Comparison of ENCODE assay signal across 12 mouse cellular contexts in the genomic region with DNA sequence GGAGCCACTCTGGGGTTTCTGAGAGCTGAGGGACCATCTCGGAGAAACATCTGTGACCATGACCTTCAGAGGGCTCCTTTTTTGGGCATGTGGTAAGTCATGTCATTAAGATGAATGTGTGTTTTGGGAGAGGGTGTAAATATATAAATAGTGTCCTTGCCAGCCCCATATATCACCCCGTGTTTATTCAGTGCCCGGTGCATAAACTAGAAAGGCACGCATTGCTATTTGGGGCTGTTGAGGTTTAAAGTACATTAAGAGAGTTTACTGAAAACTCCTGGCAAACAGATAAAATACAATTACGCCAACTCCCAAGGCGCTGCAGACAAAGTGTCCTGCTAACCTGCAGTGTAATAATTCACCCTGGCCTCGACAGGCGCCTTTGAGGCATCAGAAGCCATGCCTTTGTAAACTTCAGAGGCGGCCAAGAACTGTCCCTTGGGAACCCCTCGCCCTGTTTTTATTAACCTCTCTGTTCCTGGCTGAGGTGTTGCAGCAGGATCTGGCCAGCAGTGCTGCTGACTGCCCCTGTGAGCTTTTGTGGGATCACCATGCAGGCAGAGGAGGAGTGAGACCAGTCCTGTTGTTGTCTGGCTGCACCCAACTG.
DNase-seq lines count a peak whose midpoint lies in the region; ATAC-seq lines count a peak whose summit lies in the region.
"Had no signal": no experiment of that assay in that cellular context is flagged by ENCODE, and none has a peak within 500 bp of the region (broad histone marks: within the 10 kb centered on the region; RNA-seq: fewer than 3 reads in every experiment).

No protein-coding gene starts in this region.

- H3K9me3 ChIP-seq in midbrain, embryonic 11.5 days (ENCODE audit: control insufficient read depth, low read length), result no peaks in the 10 kb centered on the region
- H3K9me3 ChIP-seq in midbrain, embryonic 13.5 days, result no peaks in the 10 kb centered on the region
- no peaks in the 10 kb centered on the region for H3K9me3 ChIP-seq in stomach, embryonic 15.5 days
- H3K9me3 ChIP-seq: embryonic facial prominence, embryonic 15.5 days; liver, embryonic 13.5 days had no signal

- H3K4me1 ChIP-seq in midbrain, embryonic 11.5 days (ENCODE audit: control insufficient read depth, insufficient read depth, low read length), result no peaks in the 10 kb centered on the region
- H3K4me1 ChIP-seq in midbrain, embryonic 13.5 days (replicated peaks), result no peaks in the 10 kb centered on the region
- H3K4me1 ChIP-seq in stomach, embryonic 15.5 days, result peaks cover 5% of the 10 kb centered on the region; the same call in 1 of the 2 replicates
- H3K4me1 ChIP-seq: embryonic facial prominence, embryonic 15.5 days; liver, embryonic 13.5 days had no signal

- H3K9ac ChIP-seq in midbrain, embryonic 11.5 days (ENCODE audit: low read length), result no peak overlapping the region
- H3K9ac ChIP-seq in midbrain, embryonic 13.5 days (replicated peaks), result no peak overlapping the region
- H3K9ac ChIP-seq in stomach, embryonic 15.5 days, result no peak overlapping the region
- H3K9ac ChIP-seq: embryonic facial prominence, embryonic 15.5 days; liver, embryonic 13.5 days had no signal

- no peak overlapping the region for H3K27ac ChIP-seq in midbrain, embryonic 11.5 days (ENCODE audit: low read depth, low read length)
- no peak overlapping the region for H3K27ac ChIP-seq in midbrain, embryonic 13.5 days
- peak overlapping the region; percentile 51; the same call in 1 of the 2 replicates for H3K27ac ChIP-seq in stomach, embryonic 15.5 days
- H3K27ac ChIP-seq: embryonic facial prominence, embryonic 15.5 days; liver, embryonic 13.5 days had no signal

- no peak overlapping the region for H3K4me3 ChIP-seq in midbrain, embryonic 11.5 days (ENCODE audit: low read depth, low read length)
- no peak overlapping the region for H3K4me3 ChIP-seq in midbrain, embryonic 13.5 days (replicated peaks)
- H3K4me3 ChIP-seq in stomach, embryonic 15.5 days (replicated peaks), result no peak overlapping the region
- H3K4me3 ChIP-seq: embryonic facial prominence, embryonic 15.5 days; liver, embryonic 13.5 days had no signal

- intact Hi-C loops in heart, postnatal 14 days (cut with DNase I), result no loop called here

- WGBS in midbrain, embryonic 11.5 days, result 82% methylated on average over 10 of the region's 10 CpGs
- 83% methylated on average over 10 of the region's 10 CpGs for WGBS in midbrain, embryonic 13.5 days
- 10% methylated on average over 10 of the region's 10 CpGs for WGBS in stomach, embryonic 15.5 days

- ATAC-seq in midbrain, embryonic 11.5 days (ENCODE audit: low FRiP score), result no peak
- ATAC-seq in midbrain, embryonic 13.5 days, result no peak
- no peak; the same call in 1 of the 2 replicates for ATAC-seq in stomach, embryonic 15.5 days (ENCODE audit: insufficient read depth, low FRiP score, low read depth)

- peak; percentile 69 for DNase-seq in midbrain, embryonic 11.5 days (ENCODE audit: low spot score, missing footprints)
- DNase-seq in embryo, embryonic 11.5 days (ENCODE audit: low read depth, low spot score), result peak; percentile 46
- DNase-seq in kidney, postnatal 36 days, result peak; percentile 4 to 22
- no peak for DNase-seq in heart, postnatal 14 days
- no peak for DNase-seq in cerebellum, adult 9-10 months
- no peak for DNase-seq in thymus, adult 18-20 months
- DNase-seq: cerebellum, postnatal 10 days; layer of hippocampus, postnatal 36 days; liver, embryonic 13.5 days had no signal

- H3K4me2 ChIP-seq in midbrain, embryonic 11.5 days, result no peak overlapping the region
- no peak overlapping the region for H3K4me2 ChIP-seq in midbrain, embryonic 13.5 days (replicated peaks)
- H3K4me2 ChIP-seq in stomach, embryonic 15.5 days, result no peak overlapping the region; the same call in 1 of the 2 replicates
- H3K4me2 ChIP-seq: embryonic facial prominence, embryonic 15.5 days; liver, embryonic 13.5 days had no signal

- H3K27me3 ChIP-seq in midbrain, embryonic 11.5 days (ENCODE audit: control insufficient read depth, insufficient read depth, low read length), result no peaks in the 10 kb centered on the region
- no peaks in the 10 kb centered on the region for H3K27me3 ChIP-seq in midbrain, embryonic 13.5 days
- H3K27me3 ChIP-seq in stomach, embryonic 15.5 days (replicated peaks), result no peaks in the 10 kb centered on the region
- H3K27me3 ChIP-seq: embryonic facial prominence, embryonic 15.5 days; liver, embryonic 13.5 days had no signal

- H3K36me3 ChIP-seq in midbrain, embryonic 11.5 days (ENCODE audit: control insufficient read depth, insufficient read depth, low read length), result no peaks in the 10 kb centered on the region
- no peaks in the 10 kb centered on the region for H3K36me3 ChIP-seq in midbrain, embryonic 13.5 days
- no peaks in the 10 kb centered on the region for H3K36me3 ChIP-seq in stomach, embryonic 15.5 days
- H3K36me3 ChIP-seq: embryonic facial prominence, embryonic 15.5 days; liver, embryonic 13.5 days had no signal

Comparison
In these comparisons a context has a peak if more than half of its experiments do, and no peak if none do; other contexts are left out.
1. DNase-seq: peak in midbrain, embryonic 11.5 days (single experiment), embryo, embryonic 11.5 days (single experiment) and kidney, postnatal 36 days (2 of 2); none in heart, postnatal 14 days (0 of 2), cerebellum, adult 9-10 months (single experiment) and thymus, adult 18-20 months (0 of 2).